Comparison of ENCODE assay signal across 8 mouse cellular contexts in the genomic region with DNA sequence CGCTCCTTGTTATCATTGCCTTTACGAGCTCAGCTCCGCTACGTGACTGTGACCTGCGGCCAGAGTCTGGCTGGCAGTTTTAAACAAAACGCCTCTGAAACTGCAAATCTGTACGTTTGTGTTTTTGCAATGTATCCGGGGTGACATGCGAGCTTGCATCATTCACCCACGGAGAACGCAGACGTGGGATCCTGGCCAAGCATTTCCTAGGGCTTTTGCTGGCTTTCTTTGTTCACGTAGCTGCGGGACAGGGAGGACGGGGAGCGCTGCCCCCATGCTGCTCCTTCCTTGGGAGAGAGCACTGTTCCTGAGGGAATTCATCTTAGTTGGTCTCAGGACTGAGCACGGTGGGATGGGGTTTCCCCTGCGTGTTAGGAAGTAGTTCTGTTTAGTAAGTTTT. TPM values are rescaled to one million over a fixed set of nuclear protein-coding genes. Genes with fewer than 3 reads are reported as not detected.
DNase-seq lines count a peak whose midpoint lies in the region; ATAC-seq lines count a peak whose summit lies in the region.

No protein-coding gene starts in this region.

- H3K27ac ChIP-seq in lung, embryonic 16.5 days (ENCODE audit: low read length), result peak overlapping the region; percentile 8; the same call in 1 of the 2 replicates
- peak overlapping the region; percentile 31; the same call in 1 of the 2 replicates for H3K27ac ChIP-seq in limb, embryonic 12.5 days
- peak overlapping the region; percentile 93 for H3K27ac ChIP-seq in stomach, embryonic 16.5 days (ENCODE audit: low read length)

- H3K4me3 ChIP-seq in lung, embryonic 16.5 days (ENCODE audit: low read length), result peak overlapping the region; percentile 83; the same call in 1 of the 2 replicates
- peak overlapping the region; percentile 94; the same call in 1 of the 2 replicates for H3K4me3 ChIP-seq in limb, embryonic 12.5 days (replicated peaks)
- H3K4me3 ChIP-seq in stomach, embryonic 16.5 days (replicated peaks; ENCODE audit: low read length), result peak overlapping the region; percentile 90

- H3K9me3 ChIP-seq in lung, embryonic 16.5 days (ENCODE audit: control insufficient read depth, low read length), result 0 out of 2 replicates have a peak, but pooled peaks cover 3% of the 10 kb centered on the region
- H3K9me3 ChIP-seq in limb, embryonic 12.5 days, result no peaks in the 10 kb centered on the region
- no peaks in the 10 kb centered on the region for H3K9me3 ChIP-seq in stomach, embryonic 16.5 days (replicated peaks; ENCODE audit: control insufficient read depth, low read length)

- DNase-seq in cerebellum, adult 9-11 months, result peak; percentile 67
- DNase-seq in lung, postnatal 36 days, result no peak
- no peak for DNase-seq in urinary bladder, postnatal 25 days (ENCODE audit: low spot score)
- no peak for DNase-seq in gastrocnemius, postnatal 25 days

- peaks cover 61% of the 10 kb centered on the region for H3K4me1 ChIP-seq in lung, embryonic 16.5 days (replicated peaks; ENCODE audit: control insufficient read depth, insufficient read depth, low read length)
- peaks cover 82% of the 10 kb centered on the region for H3K4me1 ChIP-seq in limb, embryonic 12.5 days (replicated peaks)
- peaks cover 64% of the 10 kb centered on the region for H3K4me1 ChIP-seq in stomach, embryonic 16.5 days (ENCODE audit: control insufficient read depth, insufficient read depth, low read length)

- ATAC-seq in cerebellum, adult (ENCODE audit: insufficient number of reproducible peaks, low FRiP score, low TSS enrichment), result no peak
- ATAC-seq in lung, embryonic 16.5 days (ENCODE audit: low read depth), result no peak
- ATAC-seq in limb, embryonic 12.5 days (ENCODE audit: insufficient number of reproducible peaks, insufficient read depth, low FRiP score, low TSS enrichment, low read depth), result no peak
- no peak for ATAC-seq in stomach, embryonic 16.5 days (ENCODE audit: insufficient read depth, low FRiP score)

- H3K36me3 ChIP-seq in lung, embryonic 16.5 days (ENCODE audit: control insufficient read depth, insufficient read depth, low read length), result no peaks in the 10 kb centered on the region
- H3K36me3 ChIP-seq in limb, embryonic 12.5 days, result peaks cover 19% of the 10 kb centered on the region
- no peaks in the 10 kb centered on the region for H3K36me3 ChIP-seq in stomach, embryonic 16.5 days (ENCODE audit: control insufficient read depth, insufficient read depth, low read length)

- peak overlapping the region; percentile 57 for H3K4me2 ChIP-seq in lung, embryonic 16.5 days (ENCODE audit: low read depth, low read length)
- H3K4me2 ChIP-seq in limb, embryonic 12.5 days, result peak overlapping the region; percentile 81
- H3K4me2 ChIP-seq in stomach, embryonic 16.5 days (ENCODE audit: low read depth, low read length), result peak overlapping the region; percentile 79

- WGBS in lung, embryonic 16.5 days, result 25% methylated on average over 18 of the region's 18 CpGs
- 61% methylated on average over 18 of the region's 18 CpGs for WGBS in limb, embryonic 12.5 days
- WGBS in stomach, embryonic 16.5 days, result 48% methylated on average over 18 of the region's 18 CpGs

- peak overlapping the region; percentile 4; the same call in 1 of the 2 replicates for H3K9ac ChIP-seq in lung, embryonic 16.5 days (ENCODE audit: low read length)
- peak overlapping the region; percentile 37; the same call in 1 of the 2 replicates for H3K9ac ChIP-seq in limb, embryonic 12.5 days (replicated peaks)
- H3K9ac ChIP-seq in stomach, embryonic 16.5 days (ENCODE audit: low read length), result peak overlapping the region; percentile 90

- H3K27me3 ChIP-seq in lung, embryonic 16.5 days (ENCODE audit: control insufficient read depth, insufficient read depth, low read depth, low read length), result no peaks in the 10 kb centered on the region
- H3K27me3 ChIP-seq in limb, embryonic 12.5 days, result no peaks in the 10 kb centered on the region
- H3K27me3 ChIP-seq in stomach, embryonic 16.5 days (ENCODE audit: control insufficient read depth, insufficient read depth, low read length), result no peaks in the 10 kb centered on the region

RNA-seq across cellular contexts. Expression of a gene that starts 2.4 kb away (rescaled TPM):
- 74.5 and 76.5 TPM in 2 replicates for polyA plus RNA-seq in lung, embryonic 16.5 days (2015; fragmentation: Nextera tagmentation; extraction: Ambion mirVana)
- 52.6 and 57.5 TPM in 2 replicates for polyA plus RNA-seq in limb, embryonic 12.5 days (2016; fragmentation: Nextera tagmentation; extraction: Ambion mirVana)
- 61.7 and 62.5 TPM in 2 replicates for polyA plus RNA-seq in stomach, embryonic 16.5 days (2015; fragmentation: Nextera tagmentation; extraction: Ambion mirVana)
- total RNA-seq in gastrocnemius, postnatal 25 days (2021), result 10 to 100 TPM; 40.7 to 45.1 TPM

Comparison
In these comparisons a context has a peak if more than half of its experiments do, and no peak if none do; other contexts are left out.
1. H3K27ac ChIP-seq: peak in every context shown above with its lines; median percentile 93 in stomach, embryonic 16.5 days; 31 in limb, embryonic 12.5 days; 8 in lung, embryonic 16.5 days.
2. H3K9ac ChIP-seq: peak in every context shown above with its lines; median percentile 90 in stomach, embryonic 16.5 days; 37 in limb, embryonic 12.5 days; 4 in lung, embryonic 16.5 days.